Mouse (Mus musculus) embryo, embryonic 10.5 days (tissue): ENCODE data around the gene F11r.
A peak's percentile ranks its signal among the peaks of the same experiment; 100 is the strongest.
"Not testable (repeated sequence)": the region's sequence is repeated elsewhere in the genome, so short reads cannot be mapped to it uniquely, and the experiment has no call there.

Source experiments
- DNase-seq: peaks from one replicate; pipeline ENCODE4 v3.0.0-alpha.2; 2015; ENCODE audit warnings: low spot score

Gene F11r

DNA sequence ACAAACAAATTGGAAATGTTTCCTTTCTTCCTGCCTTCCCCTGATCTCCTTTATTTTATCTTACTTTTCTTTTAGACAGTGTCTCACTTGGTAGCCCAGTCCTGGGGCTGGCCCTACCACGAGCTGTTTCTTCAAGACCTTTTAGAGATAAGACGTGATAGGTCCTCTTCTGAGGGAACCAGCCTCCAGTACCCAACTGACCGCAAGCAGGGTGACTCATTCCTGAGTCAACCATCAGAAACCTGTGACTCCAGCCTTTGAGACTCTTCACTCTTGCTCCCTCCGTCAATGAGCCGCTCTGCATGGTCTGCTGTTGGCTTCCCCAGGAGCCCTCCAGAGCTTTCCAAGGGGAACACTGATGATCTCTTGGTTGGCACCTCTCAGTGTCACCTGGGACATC, 33.6 kb downstream of the F11r start:
- no peak for DNase-seq

DNA sequence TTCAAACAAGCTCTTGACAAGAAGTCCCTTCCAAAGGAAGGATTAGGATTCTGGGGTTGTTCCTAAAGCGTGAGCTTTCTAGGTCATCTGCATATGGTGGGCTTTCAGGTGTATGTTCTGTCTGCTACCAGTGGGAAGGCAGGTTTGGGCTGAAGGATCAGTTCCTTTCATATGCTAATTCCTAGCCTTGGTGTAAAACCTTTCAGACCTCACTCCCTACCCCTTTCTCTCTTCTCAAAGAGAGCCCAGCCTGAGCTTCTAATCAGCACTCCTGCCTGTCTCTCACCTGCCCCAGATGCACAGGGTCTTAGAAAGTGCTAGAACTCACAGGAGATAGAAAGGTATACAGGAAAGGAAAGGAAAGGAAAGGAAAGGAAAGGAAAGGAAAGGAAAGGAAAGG, 34.1 kb downstream of the F11r start:
- DNase-seq, result no peak

DNA sequence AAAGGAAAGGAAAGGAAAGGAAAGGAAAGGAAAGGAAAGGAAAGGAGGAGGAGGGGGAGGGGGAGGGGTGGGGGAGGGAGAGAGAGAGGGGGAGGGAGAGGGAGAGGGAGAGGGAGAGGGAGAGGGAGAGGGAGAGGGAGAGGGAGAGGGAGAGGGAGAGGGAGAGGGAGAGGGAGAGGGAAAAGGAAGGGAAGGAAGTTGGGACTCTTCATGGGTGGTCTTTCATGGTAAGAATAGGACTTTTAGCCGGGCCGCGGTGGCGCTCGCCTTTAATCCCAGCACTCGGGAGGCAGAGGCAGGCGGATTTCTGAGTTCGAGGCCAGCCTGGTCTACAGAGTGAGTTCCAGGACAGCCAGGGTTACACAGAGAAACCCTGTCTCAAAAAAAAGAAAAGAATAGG, 34.6 kb downstream of the F11r start:
- not testable (repeated sequence) for DNase-seq

DNA sequence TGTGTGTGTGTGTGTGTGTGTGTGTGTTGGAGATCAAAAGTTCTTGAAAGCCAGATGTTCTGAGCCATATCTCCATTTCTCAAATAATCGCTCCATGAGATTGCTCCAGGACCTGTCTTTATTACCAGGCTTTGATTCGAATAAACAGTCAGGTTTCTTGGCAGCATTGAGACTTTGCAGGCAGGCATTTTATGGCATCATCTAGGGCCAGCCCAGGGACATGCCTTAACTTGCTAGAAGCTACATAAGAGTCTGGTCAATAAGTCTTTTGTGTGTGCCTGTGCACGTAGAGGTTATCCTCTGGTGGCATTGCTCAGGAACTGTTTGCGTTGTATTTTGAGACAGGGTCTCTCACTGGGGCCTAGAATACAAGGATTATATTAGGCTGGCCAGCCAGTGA, 36.2 kb downstream of the F11r start:
- DNase-seq, result no peak

DNA sequence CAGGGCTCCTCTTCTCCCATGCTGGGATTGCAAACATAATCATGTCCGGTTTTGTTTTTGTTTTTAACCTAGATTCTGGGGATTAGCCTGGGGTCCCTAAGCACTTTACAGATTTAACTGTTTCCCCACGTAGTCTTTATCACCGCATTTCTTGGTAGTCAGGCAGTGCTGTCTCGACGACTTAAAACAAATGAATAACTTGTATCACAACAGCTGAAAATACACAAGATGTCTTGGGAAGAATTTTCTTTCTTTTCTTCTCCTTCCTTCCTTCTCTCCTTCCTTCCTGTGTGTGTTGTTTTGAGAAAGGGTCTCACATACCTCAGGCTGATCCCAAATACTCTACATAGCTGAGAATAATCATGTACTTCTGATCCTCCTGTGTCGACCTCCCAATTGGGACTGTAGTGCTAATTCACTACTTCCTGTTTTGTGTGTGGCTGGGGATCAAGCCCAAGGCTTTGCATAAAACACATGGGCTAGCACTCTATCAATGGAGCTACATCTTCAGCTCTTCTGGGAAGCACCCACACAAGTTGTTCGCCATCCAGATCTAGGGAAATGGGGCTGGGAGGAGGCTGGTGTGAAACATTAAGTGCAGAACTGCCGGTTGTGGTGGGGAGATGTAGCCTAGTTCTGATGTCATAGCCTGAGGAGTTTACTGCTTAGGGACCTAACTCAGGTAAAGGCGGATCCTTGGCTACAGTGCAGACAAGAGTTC, 36.7 kb downstream of the F11r start:
- DNase-seq, result no peak

DNA sequence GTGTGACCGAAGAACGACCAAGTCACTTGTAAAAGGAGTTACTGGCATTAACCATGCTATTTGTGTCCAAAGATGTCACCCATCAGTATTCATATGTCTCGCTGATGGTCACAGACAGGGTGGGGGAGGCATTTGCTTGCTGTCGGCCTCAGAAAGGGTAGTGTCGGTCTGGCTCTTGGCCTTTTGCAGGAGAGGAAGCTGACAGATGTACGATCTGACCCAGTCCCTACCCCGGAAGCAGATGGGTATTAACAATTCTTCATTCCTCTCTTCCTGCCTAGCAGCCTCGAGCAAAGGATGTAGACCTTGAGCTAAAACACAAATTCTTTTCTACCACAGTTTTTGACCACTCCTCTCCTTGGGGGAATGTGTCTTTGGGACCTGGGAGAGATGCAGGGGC, 39.8 kb downstream of the F11r start:
- no peak for DNase-seq

GRCm38 (mm10) chr1:171477758-171478545, 40.6 kb downstream of the F11r start:
- DNase-seq, result peak; percentile 19

DNA sequence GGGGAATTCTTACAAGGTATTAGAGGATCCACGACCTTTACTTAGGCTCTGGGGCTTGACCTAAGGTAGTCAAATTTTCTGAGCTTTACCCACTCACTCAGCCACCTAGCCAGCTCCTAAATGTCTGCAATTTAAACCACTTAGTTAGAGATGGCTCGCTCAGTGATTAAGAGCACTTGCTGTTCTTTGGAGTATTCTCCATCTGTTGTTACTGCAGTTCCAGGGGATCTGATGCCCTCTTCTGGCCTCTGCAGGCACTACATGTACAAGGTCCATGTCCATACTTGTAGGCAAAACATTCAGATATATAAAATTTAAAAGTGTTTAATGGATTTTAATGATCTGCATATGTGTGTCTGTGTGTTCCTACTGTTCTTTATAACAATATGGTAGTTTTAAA, 41.6 kb downstream of the F11r start:
- peak; percentile 70 for DNase-seq

DNA sequence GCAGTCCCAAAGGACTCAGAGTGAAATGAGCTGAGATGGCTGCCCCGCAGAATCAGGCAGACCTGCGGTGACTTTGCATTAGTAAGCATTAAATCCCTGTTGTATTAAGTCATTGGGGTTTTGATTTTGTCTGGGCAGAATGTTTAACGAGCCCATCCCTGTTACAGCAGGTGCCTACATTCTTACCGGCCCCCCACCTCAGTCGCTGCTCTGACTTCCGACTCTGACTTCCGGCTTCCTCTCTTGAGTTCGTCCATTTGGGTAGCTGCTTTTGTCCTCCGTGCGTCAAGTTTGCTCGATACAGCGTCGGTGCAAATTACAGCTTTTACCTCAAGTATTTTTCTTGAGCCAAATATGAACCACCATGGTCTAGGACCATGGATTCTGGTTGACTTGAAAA, 56.9 kb downstream of the F11r start:
- DNase-seq, result no peak

- DNase-seq, result no peak
These were observed 58.0 kb downstream of the F11r start for GRCm38 (mm10) chr1:171495371-171495770.

DNA sequence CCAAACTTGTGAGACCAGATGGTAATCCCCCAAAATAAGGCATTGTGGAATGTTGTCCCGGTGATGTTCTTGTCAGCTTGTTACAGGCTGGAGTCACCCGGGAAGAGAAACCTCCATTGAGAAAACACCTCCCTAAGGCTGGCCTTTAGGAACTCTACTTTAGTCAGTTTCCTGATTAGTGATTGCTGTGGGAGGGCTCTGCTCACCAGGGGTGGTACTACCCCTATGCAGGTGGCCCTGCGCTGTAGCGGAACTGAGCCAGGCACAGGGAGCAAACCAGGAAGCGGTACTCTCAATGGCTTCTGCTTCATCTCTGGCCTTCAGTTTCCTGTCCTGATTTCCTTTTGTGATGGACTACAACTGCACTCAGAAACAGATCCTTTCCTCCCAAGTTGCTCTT, 62.5 kb downstream of the F11r start:
- DNase-seq, result no peak

DNA sequence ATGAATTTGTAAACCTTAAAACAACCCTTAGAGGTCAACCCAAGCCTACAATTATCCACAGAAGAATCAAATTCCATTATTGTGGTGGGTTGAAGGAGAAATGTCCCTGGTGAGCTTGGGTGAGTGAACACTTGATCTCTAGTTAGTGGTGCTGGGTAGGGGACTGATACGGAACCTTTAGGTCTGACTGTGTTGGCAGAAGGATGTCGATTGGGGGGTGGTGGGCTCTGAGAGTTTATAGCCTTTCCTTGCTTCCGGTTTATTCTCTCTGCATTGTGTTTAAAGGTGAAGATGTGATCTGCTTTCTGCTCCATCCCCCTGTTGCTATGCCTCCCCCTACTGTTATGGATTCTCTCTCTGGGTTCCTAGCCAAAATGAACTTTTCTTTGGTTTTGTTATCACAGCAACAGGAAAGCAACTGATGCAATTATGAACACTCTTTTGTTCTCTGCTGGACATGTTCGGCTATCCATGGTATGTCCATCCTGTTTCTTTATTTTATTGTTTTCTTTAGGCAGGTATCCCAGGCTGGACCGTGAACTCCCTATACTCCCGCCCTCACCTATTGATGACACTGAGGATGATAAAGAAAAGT, 63.8 kb downstream of the F11r start:
- no peak for DNase-seq

GRCm38 (mm10) chr1:171501636-171502080, 64.3 kb downstream of the F11r start:
- DNase-seq, result peak; percentile 80

DNA sequence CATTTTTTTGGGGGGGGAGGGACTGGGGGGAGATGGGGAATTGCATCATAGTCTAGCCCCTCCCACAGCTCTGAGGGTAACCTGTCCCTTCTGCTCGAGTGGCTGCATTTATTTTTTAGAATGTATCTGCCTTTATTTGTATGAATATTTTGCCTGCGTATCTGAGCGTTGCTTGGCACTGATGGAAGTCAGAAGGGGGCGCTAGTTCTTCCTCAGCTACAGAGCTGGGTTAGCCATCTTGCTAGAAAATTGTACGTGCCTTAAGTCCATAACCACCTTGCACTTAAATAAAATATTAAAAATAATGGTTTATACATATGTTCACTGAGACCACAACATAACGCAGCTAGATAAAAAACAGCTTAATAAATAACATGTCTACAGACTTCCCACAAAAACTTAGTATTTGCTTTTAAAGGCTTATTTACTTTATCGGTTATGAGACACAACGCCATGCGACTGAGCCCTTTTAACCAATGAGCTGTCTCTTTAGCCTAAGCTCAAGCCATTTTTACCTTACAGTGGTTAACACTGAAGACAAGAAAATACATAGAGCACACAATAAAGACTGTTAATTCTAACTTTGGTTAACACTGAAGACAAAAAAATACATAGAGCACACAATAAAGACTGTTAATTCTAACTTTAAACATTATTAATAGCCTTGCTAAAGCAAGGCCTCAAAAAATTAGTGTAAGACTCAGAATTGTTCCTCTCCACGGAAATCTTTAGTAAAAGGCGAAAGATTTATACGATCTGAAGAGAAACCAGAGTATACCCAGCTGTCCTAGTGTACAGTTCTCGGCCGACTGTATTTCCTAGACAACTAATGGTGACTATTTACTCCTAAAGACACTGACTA, 65.3 kb downstream of the F11r start:
- DNase-seq, result peak; percentile 90

DNA sequence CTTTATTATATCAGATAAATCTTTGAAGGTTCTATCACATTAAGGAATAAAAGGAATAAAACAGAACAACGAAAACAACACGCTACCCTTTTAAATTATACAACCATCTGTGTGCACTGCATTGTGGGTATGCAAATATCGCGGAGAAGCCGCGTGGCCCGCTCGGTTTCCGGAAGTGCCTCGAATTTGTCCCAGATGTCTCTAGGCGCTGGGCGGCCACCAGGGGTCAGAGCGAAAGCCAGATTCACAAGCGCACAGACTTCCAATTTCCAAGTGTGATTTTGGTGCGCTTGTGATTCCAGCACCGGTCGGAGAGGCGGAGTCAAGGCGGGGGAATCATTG, 65.9 kb downstream of the F11r start, which contains the start of gene Alyref2:
TSS of gene Alyref2 (plus strand) at position 229 of the 342 bp plus-strand sequence.
- DNase-seq, result peak; percentile 97

DNA sequence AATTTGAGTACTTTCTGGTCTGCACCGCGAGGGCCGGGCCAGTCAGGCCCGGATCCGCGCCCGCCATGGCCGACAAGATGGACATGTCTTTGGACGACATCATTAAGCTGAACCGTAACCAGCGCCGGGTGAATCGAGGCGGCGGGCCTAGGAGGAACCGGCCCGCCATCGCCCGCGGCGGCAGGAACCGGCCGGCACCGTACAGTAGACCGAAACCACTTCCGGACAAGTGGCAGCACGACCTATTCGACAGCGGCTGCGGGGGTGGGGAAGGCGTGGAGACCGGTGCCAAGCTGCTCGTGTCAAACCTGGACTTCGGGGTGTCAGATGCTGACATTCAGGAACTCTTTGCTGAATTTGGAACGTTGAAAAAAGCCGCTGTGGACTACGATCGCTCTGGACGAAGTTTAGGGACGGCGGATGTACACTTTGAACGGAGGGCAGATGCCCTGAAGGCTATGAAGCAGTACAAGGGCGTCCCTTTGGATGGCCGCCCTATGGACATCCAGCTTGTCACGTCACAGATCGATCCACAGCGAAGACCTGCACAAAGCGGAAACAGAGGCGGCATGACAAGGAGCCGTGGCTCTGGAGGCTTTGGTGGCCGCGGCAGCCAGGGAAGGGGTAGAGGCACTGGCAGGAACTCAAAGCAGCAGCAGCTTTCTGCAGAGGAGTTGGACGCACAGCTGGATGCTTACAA, 66.4 kb downstream of the F11r start:
- DNase-seq, result peak; percentile 82

- peak; percentile 9 for DNase-seq
These were observed 67.3 kb downstream of the F11r start for GRCm38 (mm10) chr1:171504586-171504985.

DNA sequence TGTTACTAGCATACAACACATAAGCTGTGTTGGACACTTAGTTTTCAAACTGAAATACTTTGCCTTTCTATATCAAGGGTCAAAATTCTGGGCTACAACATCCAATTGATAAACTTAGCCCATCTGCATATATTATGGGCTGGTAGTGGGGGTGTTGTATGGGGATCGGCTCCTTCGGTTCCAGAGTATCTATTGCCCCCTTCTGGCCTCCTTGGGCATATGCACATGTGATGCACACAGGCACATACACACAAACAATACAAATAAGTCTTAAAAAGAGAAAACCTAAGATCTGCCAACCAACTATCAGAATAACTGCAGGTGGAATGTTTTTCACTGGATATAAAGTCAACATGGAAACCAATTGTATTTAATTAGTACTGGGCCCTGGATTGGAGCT, 75.9 kb downstream of the F11r start:
- DNase-seq, result no peak

GRCm38 (mm10) chr1:171513760-171514159, 76.4 kb downstream of the F11r start:
- DNase-seq, result no peak
